Mouse (Mus musculus) lung, adult 2 months (tissue): ENCODE measurements at regions not wholly inside any gene's neighbourhood (a gene's known extent, or its start where the extent isn't known, plus 50 kb on each side); places are given as distances from the start of the nearest gene placed in this dataset.

ENCODE experiments used
- DNase-seq: peaks from one replicate; pipeline ENCODE4 v3.0.0; 2022
- H3K4me1 ChIP-seq: fragments of 200-500 bp; 2 replicates; pipeline ENCODE4 v1.6.1; 2011; ENCODE audit warnings: low read length; ENCODE audit not compliant: control insufficient read depth, insufficient read depth
- H3K4me3 ChIP-seq: fragments of 200-500 bp; replicated peaks from 2 replicates; pipeline ENCODE3; 2011; ENCODE audit warnings: low read depth, mild to moderate bottlenecking, control low read depth, low read length; ENCODE audit errors: extremely low read depth
- CTCF ChIP-seq: fragments of 200-500 bp; IDR thresholded peaks from 2 replicates; pipeline ENCODE4 v1.5.1; 2011; ENCODE audit warnings: mild to moderate bottlenecking, low read length, control low read depth; ENCODE audit not compliant: insufficient read depth
- POLR2A ChIP-seq: fragments of 200-500 bp; IDR thresholded peaks from 2 replicates; pipeline ENCODE4 v1.6.1; 2011; ENCODE audit warnings: low read depth, mild to moderate bottlenecking, control low read depth, low read length, borderline replicate concordance; ENCODE audit errors: extremely low read depth
- WGBS: fragments of 180-500 bp; shearing (Covaris S2); methylation state at CpG from one replicate; pipeline ENCODE4 v1.1.7; 2018; 5-methylcytosine and 5-hydroxymethylcytosine counted together

DNA sequence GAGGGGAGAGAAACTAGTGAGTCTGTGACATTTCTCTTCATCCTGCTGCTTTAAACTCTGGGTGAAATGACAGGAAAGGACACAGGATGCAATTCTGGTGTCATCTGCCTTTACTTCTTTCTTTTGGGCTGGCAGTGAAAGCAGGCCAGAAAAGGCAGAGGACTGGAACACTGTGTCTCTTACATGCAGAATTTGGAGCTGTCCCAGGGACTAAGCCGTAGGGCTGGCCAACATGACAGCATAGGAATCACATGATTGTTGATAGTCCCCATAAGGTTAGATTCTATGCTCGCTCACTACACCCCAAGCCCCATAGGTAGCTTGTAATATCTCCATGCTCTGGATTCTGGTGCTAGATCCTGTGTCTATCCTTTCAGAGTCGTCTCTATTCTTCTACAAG lies 274.5 kb upstream of the Klf4 start:
- no peak for DNase-seq

DNA sequence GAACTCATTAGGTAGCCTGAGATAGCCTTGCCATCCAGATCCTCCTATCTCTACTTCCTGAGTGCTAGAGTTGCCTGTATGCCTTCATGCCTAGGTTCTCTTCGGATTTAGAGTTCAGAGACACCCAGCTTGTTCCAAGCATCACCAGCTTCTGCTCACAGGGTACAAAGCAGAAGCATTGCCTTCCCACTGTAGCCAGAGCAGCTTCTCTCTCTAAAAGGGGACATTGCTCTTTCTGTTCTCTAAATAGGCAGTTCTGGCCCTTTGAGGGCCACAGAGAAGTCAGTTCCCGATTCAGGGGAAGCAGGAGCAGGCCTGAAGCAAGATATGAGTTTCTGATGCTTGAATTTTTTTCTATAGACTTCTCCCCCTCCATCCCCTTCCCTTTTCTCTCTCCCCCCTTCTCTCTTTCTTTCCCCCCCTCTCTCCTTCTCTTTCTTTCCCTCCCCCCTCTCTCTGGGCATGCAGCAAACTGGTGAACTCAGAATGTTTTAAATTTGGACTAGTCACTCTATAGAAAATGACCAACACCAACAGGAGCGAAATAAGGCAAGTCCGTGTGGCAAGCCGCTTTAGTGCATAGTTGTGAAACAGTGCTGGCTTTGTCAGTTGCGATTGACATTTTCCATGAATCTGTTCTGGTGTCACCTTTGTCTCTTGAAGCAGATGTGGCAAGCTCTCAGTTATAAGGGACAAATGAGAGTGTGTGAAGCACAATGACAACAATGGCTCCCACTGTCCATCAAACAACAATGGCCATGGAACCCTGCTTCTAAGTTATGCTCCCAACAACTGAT lies 273.2 kb upstream of the Klf4 start:
- 86% methylated on average over 6 of the region's 6 CpGs for WGBS

More for the DNA sequence above, 274.5 kb upstream of the Klf4 start:
- Histone ChIP-seq H3K4me3 (no peak overlapping the region), H3K4me1 (no peaks in the 10 kb centered on the region)
- TF ChIP-seq CTCF, result no peak
- TF ChIP-seq POLR2A, result no peak
- 84% methylated on average over 3 of the region's 3 CpGs for WGBS

GRCm38 (mm10) chr4:55802101-55802500 lies 269.8 kb upstream of the Klf4 start:
- WGBS, result 92% methylated on average over 4 of the region's 4 CpGs
- H3K4me1 ChIP-seq, result no peaks in the 10 kb centered on the region
- DNase-seq, result no peak
- no peak overlapping the region for H3K4me3 ChIP-seq
- no peak for TF ChIP-seq CTCF
- no peak for TF ChIP-seq POLR2A

More for the DNA sequence above, 273.2 kb upstream of the Klf4 start:
- no peaks in the 10 kb centered on the region for H3K4me1 ChIP-seq
- DNase-seq, result no peak
- no peak for TF ChIP-seq POLR2A
- TF ChIP-seq CTCF, result no peak
- H3K4me3 ChIP-seq, result no peak overlapping the region

DNA sequence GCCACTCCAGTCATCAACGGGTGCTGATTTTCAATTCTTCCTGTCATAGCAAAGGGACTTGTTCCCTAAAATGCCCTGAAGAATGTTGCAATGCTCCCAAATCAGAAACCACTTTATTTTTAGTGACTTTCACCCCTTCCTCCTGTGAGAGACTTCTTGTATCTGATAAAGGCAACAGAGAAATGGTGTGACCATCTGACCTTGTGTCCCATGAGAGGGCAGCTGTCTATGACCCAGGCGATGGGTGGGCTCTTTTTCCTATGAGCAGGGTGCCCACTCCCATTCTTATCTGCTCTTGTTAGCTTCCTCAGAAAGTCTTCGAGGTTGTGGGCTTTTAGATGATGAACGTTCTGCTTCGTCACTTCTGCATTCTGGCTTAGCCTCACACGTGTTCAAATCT lies 265.8 kb upstream of the Klf4 start:
- no peak for DNase-seq
- WGBS, result 66% methylated on average over 6 of the region's 6 CpGs
- H3K4me3 ChIP-seq, result no peak overlapping the region
- no peak for TF ChIP-seq POLR2A
- TF ChIP-seq CTCF, result no peak
- no peaks in the 10 kb centered on the region for H3K4me1 ChIP-seq

GRCm38 (mm10) chr4:55781329-55781847 lies 249.1 kb upstream of the Klf4 start:
- H3K4me1 ChIP-seq, result no peaks in the 10 kb centered on the region
- no peak for TF ChIP-seq CTCF
- no peak for TF ChIP-seq POLR2A
- no peak for DNase-seq
- H3K4me3 ChIP-seq, result no peak overlapping the region

DNA sequence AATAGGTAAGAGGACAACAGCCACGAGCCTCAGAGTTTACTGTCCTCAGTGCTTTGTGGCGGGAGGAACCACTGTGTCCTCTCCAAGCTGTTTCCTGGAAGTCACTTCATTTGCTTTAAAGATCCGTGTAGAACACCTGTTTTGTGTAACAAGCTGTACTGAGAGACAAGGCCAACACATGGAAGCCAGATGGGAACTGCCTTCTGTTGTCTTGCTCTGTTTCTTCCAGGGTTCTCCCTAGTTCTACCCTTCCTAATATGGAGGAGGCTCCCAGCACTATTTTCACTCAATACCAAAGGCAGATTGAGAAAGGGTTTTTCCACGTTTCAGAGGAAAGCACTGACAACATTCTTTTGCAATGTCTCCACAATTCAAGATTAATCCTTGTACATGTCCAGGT lies 247.3 kb upstream of the Klf4 start:
- TF ChIP-seq POLR2A, result no peak
- TF ChIP-seq CTCF, result no peak
- Histone ChIP-seq H3K4me1 (no peaks in the 10 kb centered on the region), H3K4me3 (no peak overlapping the region)
- DNase-seq, result no peak
- 67% methylated on average over 4 of the region's 4 CpGs for WGBS

DNA sequence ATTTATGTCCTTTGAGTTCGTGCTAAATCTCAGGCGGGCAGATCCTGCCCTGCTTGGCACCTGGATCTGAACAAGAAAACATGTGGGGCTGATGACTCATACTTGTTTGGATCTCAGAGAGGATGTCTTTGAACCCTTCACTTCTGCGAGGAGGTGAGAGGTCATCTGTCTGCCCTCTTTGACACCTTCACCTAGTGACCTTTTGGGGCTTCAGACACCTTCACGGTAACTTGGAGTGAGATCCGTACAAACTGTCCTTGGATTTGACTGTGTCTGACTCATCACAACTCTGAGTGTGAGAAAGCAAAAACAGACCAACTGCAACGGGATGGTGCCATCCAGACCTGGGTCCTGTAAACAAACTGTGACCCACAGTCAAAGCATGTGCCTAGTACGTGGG lies 243.6 kb upstream of the Klf4 start:
- 54% methylated on average over 7 of the region's 7 CpGs for WGBS

DNA sequence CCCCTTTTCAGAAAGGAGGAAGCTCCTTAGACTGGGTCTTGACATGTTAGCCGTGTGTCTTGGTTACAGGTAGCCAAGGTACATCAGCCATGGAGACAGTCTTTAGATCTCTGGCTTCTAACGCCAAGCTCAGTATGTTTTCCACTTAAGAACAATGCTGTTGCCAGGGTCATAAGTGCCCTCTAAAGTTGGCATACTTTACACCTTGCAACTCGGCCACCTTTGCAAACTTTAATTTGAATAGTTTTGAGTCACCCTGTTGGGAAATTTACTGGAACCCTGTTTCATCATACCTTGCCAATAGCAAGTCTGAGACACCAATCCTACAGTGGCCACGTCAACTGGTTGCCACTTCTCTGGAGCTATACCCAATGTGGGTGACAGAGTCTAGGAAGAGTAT lies 242.3 kb upstream of the Klf4 start:
- H3K4me3 ChIP-seq, result no peak overlapping the region
- H3K4me1 ChIP-seq, result no peaks in the 10 kb centered on the region
- peak; percentile 21 for DNase-seq
- WGBS, result 69% methylated on average over 4 of the region's 4 CpGs
- no peak for TF ChIP-seq POLR2A
- no peak for TF ChIP-seq CTCF

More for the DNA sequence above, 243.6 kb upstream of the Klf4 start:
- no peak for DNase-seq
- no peak for TF ChIP-seq CTCF
- TF ChIP-seq POLR2A, result no peak
- Histone ChIP-seq H3K4me1 (no peaks in the 10 kb centered on the region), H3K4me3 (no peak overlapping the region)

DNA sequence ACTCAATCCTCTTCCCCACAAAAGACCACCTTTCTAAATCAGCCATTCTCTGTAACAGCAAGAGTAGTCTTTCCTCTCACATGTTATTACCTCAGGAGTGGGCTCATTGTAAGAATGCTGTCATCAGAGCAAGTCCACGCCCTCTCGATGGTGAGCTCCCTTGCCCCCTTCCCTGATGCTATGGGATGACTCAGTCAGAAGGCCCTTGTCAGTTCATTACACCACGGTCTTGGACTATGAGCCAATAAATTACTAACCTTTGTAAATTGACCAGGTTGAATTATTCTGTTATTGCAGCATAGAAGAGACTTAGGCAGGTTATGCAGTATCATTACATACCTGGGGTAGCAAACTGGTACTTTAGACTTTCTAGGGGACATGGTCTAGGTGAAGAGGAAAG lies 237.4 kb upstream of the Klf4 start:
- 96% methylated on average over 3 of the region's 3 CpGs for WGBS
- TF ChIP-seq POLR2A (no peak), CTCF (no peak)

GRCm38 (mm10) chr4:55768325-55768724 lies 236.1 kb upstream of the Klf4 start:
- Histone ChIP-seq H3K4me1 (no peaks in the 10 kb centered on the region), H3K4me3 (no peak overlapping the region)
- 88% methylated on average over 6 of the region's 6 CpGs for WGBS
- DNase-seq, result no peak
- TF ChIP-seq CTCF (no peak), POLR2A (no peak)

More for the DNA sequence above, 237.4 kb upstream of the Klf4 start:
- Histone ChIP-seq H3K4me3 (no peak overlapping the region), H3K4me1 (no peaks in the 10 kb centered on the region)
- no peak for DNase-seq
